13 mouse cellular contexts compared by ENCODE assay signal in the genomic region with DNA sequence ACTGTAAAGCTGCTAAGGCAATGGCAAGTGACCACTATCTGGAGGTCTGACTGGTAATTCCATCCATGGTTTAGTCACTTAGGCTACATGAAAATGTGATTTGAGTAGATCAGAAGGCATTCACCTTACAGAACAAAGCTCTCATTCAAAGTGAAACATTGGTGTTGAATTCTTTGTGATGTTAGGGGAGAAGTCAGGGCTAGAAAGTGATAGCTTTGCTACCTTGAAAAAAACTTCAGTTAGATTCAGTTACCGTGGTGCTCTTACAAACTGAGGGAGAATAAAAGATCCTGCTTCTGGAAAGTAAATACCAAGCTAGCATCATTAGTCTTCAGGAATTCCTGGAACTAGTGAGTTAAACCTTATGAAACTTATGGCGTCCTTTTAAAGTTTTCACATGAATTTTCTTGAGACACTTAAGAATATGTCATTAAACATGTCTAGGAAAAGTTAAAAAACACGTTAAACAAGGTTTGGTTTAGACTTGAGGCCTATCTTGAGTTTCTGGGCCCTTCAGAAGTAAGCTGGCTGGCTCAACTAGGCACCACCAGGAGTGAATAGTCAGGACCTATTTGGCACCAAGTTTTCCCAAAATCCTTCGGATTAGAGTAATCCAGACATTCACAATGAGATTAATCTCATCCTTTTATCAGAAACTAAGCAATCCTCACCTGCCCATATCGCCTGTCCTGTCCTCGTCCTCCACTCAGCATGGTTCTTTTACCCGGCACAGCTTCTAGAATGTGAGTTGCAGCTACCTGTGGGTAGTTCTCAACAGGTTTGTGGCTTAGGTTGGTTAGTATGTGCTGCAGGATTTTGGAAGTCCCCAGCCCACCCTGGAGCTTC. TPM values are rescaled to one million over a fixed set of nuclear protein-coding genes. Genes with fewer than 3 reads are reported as not detected.
DNase-seq lines count a peak whose midpoint lies in the region; ATAC-seq and TF ChIP-seq lines count a peak whose summit lies in the region.
"Had no signal": no experiment of that assay in that cellular context is flagged by ENCODE, and none has a peak within 500 bp of the region (broad histone marks: within the 10 kb centered on the region; RNA-seq: fewer than 3 reads in every experiment).

No protein-coding gene starts in this region.

- H3K4me3 ChIP-seq in cerebellum, adult 2 months (replicated peaks; ENCODE audit: insufficient read depth, low read depth, low read length), result no peak overlapping the region
- H3K4me3 ChIP-seq in stomach, embryonic 15.5 days (replicated peaks), result no peak overlapping the region
- no peak overlapping the region for H3K4me3 ChIP-seq in stomach, postnatal 0 days (ENCODE audit: low read depth, low read length)

- DNase-seq in cerebellum, adult 9-11 months, result peak; percentile 10
- DNase-seq in cerebellum, adult 2 months, result no peak
- no peak for DNase-seq in stomach, postnatal 0 days (ENCODE audit: low spot score)
- peak; percentile 36 for DNase-seq in induced T-regulatory cell, adult 2 months (ENCODE audit: low read depth)
- peak; percentile 32 for DNase-seq in yolk sac, embryonic 10.5 days (ENCODE audit: low spot score)
- DNase-seq in adipocyte (ENCODE audit: low spot score), result no peak
- DNase-seq in natural killer cell, adult 2 months (ENCODE audit: low spot score in 2 of 2), result no peak
- DNase-seq: cerebellum, adult 9-10 months; kidney, adult 9 months; spleen, adult 18-20 months; thymus, adult 2 months had no signal

- no peak for TF ChIP-seq POLR2A in cerebellum, adult 2 months (IDR thresholded peaks at IDR 0.05; ENCODE audit: borderline replicate concordance, insufficient read depth, low read length)

- no peaks in the 10 kb centered on the region for H3K27me3 ChIP-seq in cerebellum, adult 2 months (ENCODE audit: control insufficient read depth, insufficient read depth, low read length)
- H3K27me3 ChIP-seq in stomach, embryonic 15.5 days (replicated peaks), result no peaks in the 10 kb centered on the region
- H3K27me3 ChIP-seq in stomach, postnatal 0 days (ENCODE audit: control insufficient read depth, insufficient read depth, low read length), result no peaks in the 10 kb centered on the region

- H3K36me3 ChIP-seq in stomach, embryonic 15.5 days, result peaks cover 8% of the 10 kb centered on the region
- H3K36me3 ChIP-seq in stomach, postnatal 0 days (ENCODE audit: control insufficient read depth, insufficient read depth, low read length), result peaks cover 8% of the 10 kb centered on the region

- no peak overlapping the region for H3K9ac ChIP-seq in stomach, embryonic 15.5 days
- H3K9ac ChIP-seq in stomach, postnatal 0 days (ENCODE audit: low read length), result no peak overlapping the region

- TF ChIP-seq EP300 in stomach, postnatal 0 days (optimal IDR thresholded peaks at IDR 0.05), result no peak

- no peak overlapping the region for H3K4me2 ChIP-seq in stomach, embryonic 15.5 days
- no peak overlapping the region for H3K4me2 ChIP-seq in stomach, postnatal 0 days (replicated peaks; ENCODE audit: low read depth)

- TF ChIP-seq CTCF in cerebellum, adult 2 months (IDR thresholded peaks at IDR 0.05; ENCODE audit: borderline replicate concordance, insufficient read depth, low read depth, low read length), result no peak
- TF ChIP-seq CTCF in stomach, postnatal 0 days (IDR thresholded peaks at IDR 0.05; ENCODE audit: low read depth), result no peak

- H3K4me1 ChIP-seq in cerebellum, adult 2 months (ENCODE audit: control insufficient read depth, insufficient read depth, low read length), result peaks cover 8% of the 10 kb centered on the region
- H3K4me1 ChIP-seq in stomach, embryonic 15.5 days, result peaks cover 14% of the 10 kb centered on the region
- H3K4me1 ChIP-seq in stomach, postnatal 0 days (replicated peaks; ENCODE audit: control insufficient read depth, insufficient read depth), result peaks cover 4% of the 10 kb centered on the region; the same call in 1 of the 2 replicates

- no peak overlapping the region for H3K27ac ChIP-seq in cerebellum, adult 2 months (ENCODE audit: insufficient read depth, low read length)
- 0 out of 2 replicates have a peak overlapping the region, but pooled peaks have one; percentile 5 for H3K27ac ChIP-seq in stomach, embryonic 15.5 days
- no peak overlapping the region for H3K27ac ChIP-seq in stomach, postnatal 0 days (replicated peaks)

- ATAC-seq in stomach, embryonic 15.5 days (ENCODE audit: insufficient read depth, low FRiP score, low read depth), result no peak
- ATAC-seq in stomach, postnatal 0 days (ENCODE audit: low FRiP score, low TSS enrichment), result no peak

- 39% methylated on average over 7 of the region's 7 CpGs for WGBS in cerebellum, adult 2 months
- 43% methylated on average over 7 of the region's 7 CpGs for WGBS in stomach, embryonic 15.5 days
- 40% methylated on average over 7 of the region's 7 CpGs for WGBS in stomach, postnatal 0 days

- no peaks in the 10 kb centered on the region for H3K9me3 ChIP-seq in stomach, embryonic 15.5 days
- H3K9me3 ChIP-seq in stomach, postnatal 0 days (ENCODE audit: control insufficient read depth, low read length), result no peaks in the 10 kb centered on the region

RNA-seq across cellular contexts. Expression of a gene that starts 4.0 kb away (rescaled TPM):
- polyA plus RNA-seq in cerebellum, adult 2 months (2012; rRNA removed), result 866 and 1,027 TPM in 2 replicates
- polyA plus RNA-seq in stomach, embryonic 15.5 days (2015; fragmentation: Nextera tagmentation; extraction: Ambion mirVana), result 1,416 and 1,486 TPM in 2 replicates
- 1,098 and 1,141 TPM in 2 replicates for polyA plus RNA-seq in stomach, postnatal 0 days (2015; fragmentation: Nextera tagmentation; extraction: Ambion mirVana)

RNA-seq across cellular contexts. Expression of a gene that starts 12.4 kb away (rescaled TPM):
- 0.27 and 0.31 TPM in 2 replicates for polyA plus RNA-seq in cerebellum, adult 2 months (2012; rRNA removed)
- polyA plus RNA-seq in stomach, embryonic 15.5 days (2015; fragmentation: Nextera tagmentation; extraction: Ambion mirVana), result 2.4 and 2.9 TPM in 2 replicates
- 0.82 and 1.0 TPM in 2 replicates for polyA plus RNA-seq in stomach, postnatal 0 days (2015; fragmentation: Nextera tagmentation; extraction: Ambion mirVana)
- polyA plus RNA-seq: C2C12 had no signal

RNA-seq across cellular contexts. Expression of a gene that starts 14.5 kb away (rescaled TPM):
- 114 and 115 TPM in 2 replicates for polyA plus RNA-seq in cerebellum, adult 2 months (2012; rRNA removed)
- 51.2 and 53.2 TPM in 2 replicates for polyA plus RNA-seq in stomach, embryonic 15.5 days (2015; fragmentation: Nextera tagmentation; extraction: Ambion mirVana)
- 27.1 and 28.3 TPM in 2 replicates for polyA plus RNA-seq in stomach, postnatal 0 days (2015; fragmentation: Nextera tagmentation; extraction: Ambion mirVana)

RNA-seq across cellular contexts. Expression of a gene that starts 15.1 kb away (rescaled TPM):
- polyA plus RNA-seq in cerebellum, adult 2 months (2012; rRNA removed), result 112 and 115 TPM in 2 replicates
- polyA plus RNA-seq in stomach, embryonic 15.5 days (2015; fragmentation: Nextera tagmentation; extraction: Ambion mirVana), result 248 and 261 TPM in 2 replicates
- 143 TPM in 2 replicates for polyA plus RNA-seq in stomach, postnatal 0 days (2015; fragmentation: Nextera tagmentation; extraction: Ambion mirVana)

RNA-seq across cellular contexts. Expression of a gene that starts 30.4 kb away (rescaled TPM):
- 10.8 and 11.7 TPM in 2 replicates for polyA plus RNA-seq in cerebellum, adult 2 months (2012; rRNA removed)
- polyA plus RNA-seq in stomach, embryonic 15.5 days (2015; fragmentation: Nextera tagmentation; extraction: Ambion mirVana), result 70.9 and 72.8 TPM in 2 replicates
- 70.1 and 77.4 TPM in 2 replicates for polyA plus RNA-seq in stomach, postnatal 0 days (2015; fragmentation: Nextera tagmentation; extraction: Ambion mirVana)

Comparison
In these comparisons a context has a peak if more than half of its experiments do, and no peak if none do; other contexts are left out.
1. DNase-seq: peak in cerebellum, adult 9-11 months (single experiment), induced T-regulatory cell, adult 2 months (single experiment) and yolk sac, embryonic 10.5 days (single experiment); none in cerebellum, adult 2 months (0 of 2), stomach, postnatal 0 days (single experiment), adipocyte (single experiment) and natural killer cell, adult 2 months (0 of 2).